Mouse (Mus musculus): ENCODE data around the gene Prorsd1.

Prorsd1 gene

GRCm38 (mm10) chr11:29503948-29504893 lies 10.6 kb downstream of the Prorsd1 start:
- DNase-seq: no peak

DNA sequence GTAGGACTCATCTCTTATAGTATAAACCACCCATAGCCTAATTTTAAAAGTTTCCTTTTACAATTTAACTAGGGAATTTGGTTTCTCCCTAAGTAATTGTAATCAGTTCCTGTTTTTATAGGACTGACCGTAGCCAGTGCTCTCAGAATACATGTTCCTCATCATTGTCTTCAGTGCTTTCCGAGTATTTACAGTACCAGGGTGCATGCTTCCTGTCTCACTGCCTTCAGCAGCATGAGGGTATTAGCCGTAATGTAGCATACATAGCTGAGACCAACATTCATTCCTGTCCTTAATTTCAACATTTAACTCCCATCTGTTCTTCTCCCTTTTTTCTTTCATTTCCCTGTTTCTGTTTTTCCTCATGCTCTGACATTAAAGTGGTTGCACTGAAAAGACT lies 17.9 kb downstream of the Prorsd1 start:
- no peak for DNase-seq

DNA sequence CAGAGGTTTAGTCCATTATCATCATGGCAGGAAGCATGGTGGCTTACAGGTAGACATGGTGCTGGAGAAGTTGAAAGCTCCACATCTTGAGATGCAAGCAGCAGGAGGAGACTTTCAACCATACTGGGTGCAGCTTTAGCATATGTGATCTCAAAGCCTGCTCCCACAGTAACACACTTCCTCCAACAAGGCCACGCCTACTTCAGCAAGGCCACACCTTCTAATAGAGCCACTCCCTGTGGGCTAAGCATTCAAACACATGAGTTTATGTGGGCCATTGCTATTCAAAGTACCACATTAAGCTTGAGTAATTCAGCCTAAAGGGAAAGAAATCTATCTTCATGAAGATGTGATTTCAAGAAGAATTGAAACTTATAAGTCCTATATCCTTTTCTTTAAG lies 21.7 kb downstream of the Prorsd1 start:
- DNase-seq: no peak

GRCm38 (mm10) chr11:29474676-29475075 lies 40.2 kb downstream of the Prorsd1 start:
- no peak for DNase-seq

Data from right cerebral cortex, postnatal 4 days (tissue).